Mouse (Mus musculus) adrenal gland, adult 8-10 months (tissue): Measurements from ENCODE around the gene Olfr203. TPM values are rescaled to one million over a fixed set of nuclear protein-coding genes. Genes with fewer than 3 reads are reported as not detected.
"Not testable (repeated sequence)": the region's sequence is repeated elsewhere in the genome, so short reads cannot be mapped to it uniquely, and the experiment has no call there.

Experiments
- DNase-seq: peaks from one replicate; pipeline ENCODE4 v3.0.0; 2022
- total RNA-seq, 4 experiments: library from RNA; stranded (reverse); gene quantifications; 2 replicates each; pipeline ENCODE4 v1.2.4; 2022

Olfr203 gene
- total RNA-seq, result not detected

- no peak for DNase-seq
Measured at GRCm38 (mm10) chr16:59298581-59298980, at the start of gene Olfr203. Olfr203 (plus strand) TSS chr16:59298881.

DNA sequence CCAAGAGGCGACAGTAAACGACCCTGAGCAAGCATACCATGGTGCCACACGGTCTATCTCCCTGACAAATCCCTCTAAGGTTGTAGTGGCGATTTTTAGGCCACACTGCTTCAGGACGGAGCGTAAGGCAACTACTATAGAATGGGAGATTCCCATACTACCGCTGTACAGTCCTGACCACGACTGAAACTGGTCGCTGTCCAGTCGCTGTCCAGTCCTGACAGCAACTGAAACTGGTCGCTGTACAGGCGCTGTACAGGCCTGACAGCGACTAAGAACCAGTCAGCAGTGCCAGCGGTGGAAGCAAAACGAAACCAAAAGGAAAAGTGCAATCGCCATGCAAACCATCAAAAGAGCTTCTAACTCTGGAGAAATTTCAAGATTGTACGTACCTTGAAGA lies 49.0 kb upstream of the Olfr203 start:
- no peak for DNase-seq

GRCm38 (mm10) chr16:59269097-59269496 lies 29.6 kb upstream of the Olfr203 start:
- DNase-seq, result not testable (repeated sequence)

DNA sequence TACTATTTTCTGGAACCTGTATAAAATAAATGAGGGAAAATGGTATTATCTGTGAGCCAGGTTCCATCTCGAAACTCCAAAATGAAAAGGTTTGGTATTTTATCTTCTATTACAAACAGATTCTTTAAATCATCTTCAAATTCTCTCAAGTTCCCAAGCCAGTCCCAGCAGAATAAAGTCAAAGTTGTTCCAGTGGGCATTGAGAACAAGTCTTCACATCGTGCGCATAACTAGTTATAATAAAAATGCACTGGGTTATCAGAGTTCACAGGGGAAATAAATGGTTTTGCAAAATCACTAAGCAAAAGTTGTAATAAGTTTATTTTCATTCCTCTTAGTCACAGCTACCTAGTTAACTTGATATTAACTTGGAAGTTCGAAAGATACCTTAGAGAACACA lies 26.1 kb upstream of the Olfr203 start, which contains the start of gene Olfr201:
Gene Olfr201, minus strand, starts transcription at position 101 of the 400 bp plus-strand sequence.
- not testable (repeated sequence) for DNase-seq

GRCm38 (mm10) chr16:59280542-59280941 lies 18.1 kb upstream of the Olfr203 start:
- no peak for DNase-seq

DNA sequence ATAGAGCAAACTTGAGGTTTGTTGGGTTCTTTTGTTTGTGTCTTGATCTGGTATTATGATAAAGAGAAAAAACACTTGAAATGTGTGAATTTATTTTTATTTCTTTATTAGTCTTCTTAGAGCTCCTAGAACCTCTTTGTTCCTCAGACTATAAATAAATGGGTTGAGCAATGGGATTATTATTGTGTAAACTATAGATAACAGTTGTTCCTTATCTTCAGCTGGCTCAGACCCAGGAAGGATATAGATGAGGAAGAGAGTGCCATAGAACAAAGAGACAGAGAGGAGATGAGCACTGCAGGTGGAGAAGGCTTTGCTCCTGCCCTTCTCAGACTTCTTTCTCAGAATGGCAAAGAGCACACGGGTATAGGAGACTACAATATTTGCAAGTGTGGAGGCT lies 15.2 kb upstream of the Olfr203 start:
- no peak for DNase-seq

- DNase-seq, result no peak
Measured at GRCm38 (mm10) chr16:59286693-59287092, 12.0 kb upstream of the Olfr203 start, which contains the start of gene Olfr202. Olfr202 (minus strand) TSS chr16:59286793.

GRCm38 (mm10) chr16:59287576-59287975 lies 11.1 kb upstream of the Olfr203 start:
- DNase-seq, result not testable (repeated sequence)

DNA sequence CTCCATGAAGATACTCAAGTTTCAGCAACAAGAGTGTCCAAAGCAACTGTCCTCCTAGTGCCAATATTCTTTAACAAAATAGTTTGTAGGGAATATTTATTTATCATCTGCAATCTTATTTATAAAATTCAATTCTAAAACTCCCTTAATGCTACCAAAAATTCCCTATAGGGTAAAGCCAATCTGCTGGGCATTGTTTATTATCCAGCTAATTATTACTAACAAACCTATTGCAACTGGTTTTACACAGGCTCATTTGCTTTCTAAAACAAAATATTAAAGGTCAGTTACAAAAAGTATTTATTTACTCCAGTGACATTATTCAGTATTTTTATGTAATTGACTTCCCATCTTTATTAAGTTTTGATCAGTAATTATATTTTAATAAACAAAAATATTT lies 19.5 kb downstream of the Olfr203 start, which contains the start of gene Olfr204:
Gene Olfr204, minus strand, starts transcription at position 101 of the 400 bp plus-strand sequence.
- DNase-seq, result no peak

DNA sequence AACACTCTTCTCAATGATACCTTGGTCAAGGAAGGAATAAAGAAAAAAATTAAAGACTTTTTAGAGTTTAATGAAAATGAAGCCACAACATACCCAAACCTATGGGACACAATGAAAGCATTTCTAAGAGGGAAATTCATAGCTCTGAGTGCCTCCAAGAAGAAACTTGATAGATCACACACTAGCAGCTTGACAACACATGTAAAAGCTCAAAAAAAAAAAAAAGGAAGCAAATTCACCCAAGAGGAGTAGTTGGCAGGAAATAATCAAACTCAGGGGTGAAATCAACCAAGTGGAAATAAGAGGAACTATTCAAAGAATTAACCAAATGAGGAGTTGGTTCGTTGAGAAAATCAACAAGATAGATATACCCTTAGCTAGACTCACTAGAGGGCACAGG lies 24.6 kb downstream of the Olfr203 start:
- not testable (repeated sequence) for DNase-seq

DNA sequence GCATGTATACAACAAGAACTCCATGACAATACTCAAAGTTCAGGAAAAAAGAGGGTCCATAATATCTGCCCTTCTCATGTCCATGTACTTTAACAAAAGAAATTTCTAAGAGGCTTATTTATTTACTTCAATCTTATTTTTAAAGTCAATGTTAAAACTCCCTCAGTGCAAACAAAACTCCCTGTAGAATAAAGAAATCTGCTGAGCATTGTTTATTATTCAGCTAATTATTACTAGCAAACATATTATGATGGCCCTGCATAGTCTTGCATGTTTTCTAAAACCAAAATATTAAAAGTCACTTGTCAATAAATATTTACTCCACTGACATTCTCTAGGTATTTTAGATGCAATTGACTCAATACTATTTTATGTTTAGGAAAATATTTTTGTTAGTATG lies 32.4 kb downstream of the Olfr203 start, which contains the start of gene Olfr205:
Gene Olfr205, minus strand, starts transcription at position 101 of the 400 bp plus-strand sequence.
- no peak for DNase-seq

DNA sequence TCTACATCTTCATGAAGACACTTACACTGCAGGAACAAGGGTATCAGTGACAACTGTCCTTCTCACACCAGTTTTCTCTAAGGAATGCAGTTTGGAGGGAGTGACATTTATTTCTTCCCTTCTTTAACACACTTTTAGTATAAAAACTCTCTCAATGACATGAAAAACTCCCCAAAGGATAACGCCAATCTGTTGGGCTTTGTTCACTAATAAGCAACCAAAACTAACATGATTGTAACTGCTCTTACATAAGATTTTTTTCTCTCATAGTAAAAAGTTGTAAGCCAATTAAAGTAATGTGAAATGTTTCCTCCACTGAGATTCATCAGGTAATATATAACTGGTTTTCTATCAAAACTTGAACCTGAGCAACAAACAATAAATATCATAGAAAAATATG lies 50.5 kb downstream of the Olfr203 start, which contains the start of gene Olfr206:
Gene Olfr206, minus strand, starts transcription at position 101 of the 400 bp plus-strand sequence.
- no peak for DNase-seq

Other genes with a start within 250 kb of the Olfr203 start
- gene Olfr190, start 220.9 kb upstream of the Olfr203 start, total RNA-seq, result not detected
- gene Olfr191, start 209.1 kb upstream of the Olfr203 start, total RNA-seq, result not detected
- not detected for gene Olfr193, start 187.0 kb upstream of the Olfr203 start, total RNA-seq
- gene Olfr194, start 177.8 kb upstream of the Olfr203 start, total RNA-seq, result not detected
- gene Olfr195, start 151.8 kb upstream of the Olfr203 start, total RNA-seq, result not detected
- gene Olfr196, start 128.4 kb upstream of the Olfr203 start, total RNA-seq, result not detected
- not detected for gene Olfr198, start 95.3 kb upstream of the Olfr203 start, total RNA-seq
- gene Olfr199, start 79.1 kb upstream of the Olfr203 start, total RNA-seq, result not detected
- gene Olfr201, start 26.2 kb upstream of the Olfr203 start, total RNA-seq, result not detected
- not detected for gene Olfr202, start 12.1 kb upstream of the Olfr203 start, total RNA-seq
- not detected for gene Olfr204, start 19.4 kb downstream of the Olfr203 start, total RNA-seq
- not detected for gene Olfr205, start 32.3 kb downstream of the Olfr203 start, total RNA-seq
- not detected for gene Olfr206, start 50.4 kb downstream of the Olfr203 start, total RNA-seq
- not detected for gene Olfr209, start 65.1 kb downstream of the Olfr203 start, total RNA-seq
- gene Gabrr3, start 108.5 kb downstream of the Olfr203 start, total RNA-seq, result not detected
- gene Riox2, start 172.9 kb downstream of the Olfr203 start, total RNA-seq, result 10 to 100 TPM; 24.6 to 28.2 (median 26.8) TPM